Mouse (Mus musculus) C2C12 (cell line): ENCODE results near the gene Dpysl5.

Source experiments
- CTCF ChIP-seq: IDR thresholded peaks from one replicate; pipeline ENCODE4 v1.5.1; 2011; ENCODE audit not compliant: control insufficient read depth, insufficient read depth, insufficient read length
- MYOG ChIP-seq: IDR thresholded peaks from one replicate; pipeline ENCODE4 v1.6.1; 2011; ENCODE audit not compliant: control insufficient read depth, insufficient read length; ENCODE audit errors: extremely low read depth
- USF1 ChIP-seq: IDR thresholded peaks from one replicate; pipeline ENCODE4 v1.6.1; 2011; ENCODE audit warnings: low read depth, mild to moderate bottlenecking, control low read depth, moderate library complexity

DNA sequence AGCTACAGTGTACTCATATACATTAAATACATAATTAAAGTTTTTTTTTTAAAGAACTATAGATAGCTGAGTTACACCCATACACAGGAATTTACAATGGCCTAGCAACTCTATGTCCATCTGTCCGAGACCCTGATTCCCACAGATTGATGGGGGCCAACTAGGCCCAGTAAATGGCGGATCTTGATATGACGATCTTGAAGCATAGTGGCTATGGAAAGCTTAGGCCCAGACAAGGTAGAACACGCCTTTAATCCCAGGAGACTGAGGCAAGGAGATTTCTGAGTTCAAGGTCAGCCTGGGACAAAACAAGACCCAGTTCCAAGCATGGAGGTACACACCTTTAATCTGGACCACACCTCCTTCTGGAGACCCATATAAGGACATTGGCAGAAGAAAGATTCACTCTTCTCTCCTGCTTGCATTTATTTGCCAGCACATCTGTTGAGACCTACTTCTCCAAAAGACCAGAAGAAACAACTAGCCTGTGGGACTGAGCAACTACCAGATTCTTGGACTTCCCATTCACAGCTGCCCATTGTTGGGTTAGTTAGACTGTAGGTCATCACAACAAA is 32.6 kb upstream of the Dpysl5 start:
- TF ChIP-seq CTCF = no peak
- no peak for TF ChIP-seq USF1
- no peak for TF ChIP-seq MYOG
